Mouse (Mus musculus) megakaryocyte-erythroid progenitor cell, adult 5 weeks (primary cell): ENCODE measurements around the gene Skint1. TPM values are rescaled to one million over a fixed set of nuclear protein-coding genes. Genes with fewer than 3 reads are reported as not detected.

Experiments used
- polyA plus RNA-seq: library from polyadenylated mRNA; stranded (reverse); fragments of >175 nt; gene quantifications from 2 replicates; pipeline ENCODE4 v1.2.3, GENCODE M21; 2012

Skint1 gene
- not detected in 2 replicates for polyA plus RNA-seq

GRCm38 (mm10) chr4:112005969-112006368, at the start of gene Skint1:
Gene Skint1 (plus strand): TSS chr4:112006269.

GRCm38 (mm10) chr4:111972623-111973022, 33.4 kb upstream of the Skint1 start, which contains the start of gene Skint7:
Gene Skint7 (plus strand): TSS chr4:111972923.

GRCm38 (mm10) chr4:112071716-112072115, 65.6 kb downstream of the Skint1 start, which contains the start of gene Skint4:
Gene Skint4 (plus strand): TSS chr4:112072016.

Other genes starting within 250 kb of the Skint1 start
- gene Slc5a9, start 103.4 kb upstream of the Skint1 start, polyA plus RNA-seq: not detected in 2 replicates
- not detected in 2 replicates for gene Skint8, start 86.9 kb upstream of the Skint1 start, polyA plus RNA-seq
- not detected in 2 replicates for gene Skint7, start 33.3 kb upstream of the Skint1 start, polyA plus RNA-seq
- gene Skint4, start 65.7 kb downstream of the Skint1 start, polyA plus RNA-seq: not detected in 2 replicates
- not detected in 2 replicates for gene Skint3, start 226.0 kb downstream of the Skint1 start, polyA plus RNA-seq